Mouse (Mus musculus) liver, embryonic 16.5 days (tissue): ENCODE data around the gene Lactb. TPM values are rescaled to one million over a fixed set of nuclear protein-coding genes. Genes with fewer than 3 reads are reported as not detected.
A peak's percentile ranks its signal among the peaks of the same experiment; 100 is the strongest.

Experiments
- ATAC-seq: fragments of 200-750 bp; cut with Nextera tagmentation; 2 replicates; pipeline ENCODE4 v1.8.0; 2017; ENCODE audit warnings: low read depth, mild to moderate bottlenecking, moderate number of reproducible peaks, moderate library complexity
- H3K27ac ChIP-seq: fragments of 300-500 bp; sonication (generic); 2 replicates; pipeline ENCODE4 v1.5.1; 2014; ENCODE audit warnings: mild to moderate bottlenecking, low read length
- H3K27me3 ChIP-seq: fragments of 300-500 bp; sonication (generic); 2 replicates; pipeline ENCODE4 v1.6.1; 2014; ENCODE audit warnings: low read depth, low read length, mixed read lengths; ENCODE audit not compliant: control insufficient read depth, insufficient read depth
- H3K36me3 ChIP-seq: fragments of 300-500 bp; sonication (generic); 2 replicates; pipeline ENCODE4 v1.6.1; 2014; ENCODE audit warnings: mild to moderate bottlenecking; ENCODE audit not compliant: control insufficient read depth, insufficient read depth
- H3K4me1 ChIP-seq: fragments of 300-500 bp; sonication (generic); 2 replicates; pipeline ENCODE4 v1.6.1; 2014; ENCODE audit warnings: low read depth, low read length, mixed read lengths; ENCODE audit not compliant: control insufficient read depth
- H3K4me2 ChIP-seq: fragments of 300-500 bp; sonication (generic); 2 replicates; pipeline ENCODE4 v1.6.1; 2014; ENCODE audit warnings: low read depth, low read length, mixed read lengths
- H3K4me3 ChIP-seq: fragments of 300-500 bp; sonication (generic); 2 replicates; pipeline ENCODE4 v1.5.1; 2014; ENCODE audit warnings: low read depth, mild to moderate bottlenecking, low read length
- H3K9ac ChIP-seq: fragments of 300-500 bp; sonication (generic); 2 replicates; pipeline ENCODE4 v1.6.1; 2014; ENCODE audit warnings: low read depth, low read length
- H3K9me3 ChIP-seq: fragments of 300-500 bp; sonication (generic); replicated peaks from 2 replicates; pipeline ENCODE4 v1.6.1; 2016; ENCODE audit warnings: low read length; ENCODE audit not compliant: control insufficient read depth
- WGBS: fragments of 180-500 bp; shearing (Covaris S2); extraction: QIAGEN DNeasy Blood & Tissue Kit; methylation state at CpG from one replicate; pipeline ENCODE4 v1.1.7; 2014; ENCODE audit not compliant: insufficient replicate concordance; 5-methylcytosine and 5-hydroxymethylcytosine counted together
- polyA plus RNA-seq: library from polyadenylated mRNA; unstranded; fragments of >200 nt; fragmentation: Nextera tagmentation; extraction: Ambion mirVana; gene quantifications from 2 replicates; pipeline ENCODE4 v1.2.1, GENCODE M21; 2015

Lactb gene
- polyA plus RNA-seq, 1 experiment from 2014 or later = 4.4 TPM

DNA sequence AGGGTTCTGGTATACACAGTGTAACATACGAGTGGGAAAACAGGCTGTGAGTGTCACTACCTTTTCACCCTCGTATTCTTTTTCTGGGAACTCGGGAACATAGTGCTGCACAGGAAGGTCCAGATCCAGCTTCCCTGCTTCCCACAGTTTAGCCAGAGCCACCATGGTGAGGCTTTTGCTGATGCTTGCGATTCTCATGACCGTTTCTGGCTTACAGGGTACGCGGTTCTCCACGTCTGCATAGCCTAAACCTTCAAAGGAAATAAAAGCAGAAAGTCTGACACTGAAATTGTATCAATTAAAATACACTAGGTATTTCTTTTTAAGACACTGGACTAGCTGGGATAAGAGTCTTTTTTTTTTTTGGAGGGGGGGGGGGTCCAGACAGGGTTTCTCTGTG, 4.2 kb downstream of the Lactb start:
- Histone ChIP-seq H3K27me3 (no peaks in the 10 kb centered on the region), H3K27ac (no peak overlapping the region), H3K4me1 (peaks cover 6% of the 10 kb centered on the region), H3K9ac (no peak overlapping the region), H3K36me3 (peaks cover 7% of the 10 kb centered on the region; the same call in 1 of the 2 replicates), H3K4me3 (no peak overlapping the region), H3K4me2 (no peak overlapping the region), H3K9me3 (no peaks in the 10 kb centered on the region)
- ATAC-seq = no peak
- 83% methylated on average over 8 of the region's 8 CpGs for WGBS

- peaks cover 7% of the 10 kb centered on the region; the same call in 1 of the 2 replicates for H3K36me3 ChIP-seq
- no peak overlapping the region for H3K9ac ChIP-seq
- H3K27me3 ChIP-seq = no peaks in the 10 kb centered on the region
- H3K4me2 ChIP-seq = no peak overlapping the region
- no peak overlapping the region for H3K27ac ChIP-seq
- ATAC-seq = no peak
- 82% methylated on average over 8 of the region's 8 CpGs for WGBS
- no peaks in the 10 kb centered on the region for H3K4me1 ChIP-seq
- no peak overlapping the region for H3K4me3 ChIP-seq
- no peaks in the 10 kb centered on the region for H3K9me3 ChIP-seq
Measured at GRCm38 (mm10) chr9:66967492-66967891, 7.8 kb downstream of the Lactb start.

DNA sequence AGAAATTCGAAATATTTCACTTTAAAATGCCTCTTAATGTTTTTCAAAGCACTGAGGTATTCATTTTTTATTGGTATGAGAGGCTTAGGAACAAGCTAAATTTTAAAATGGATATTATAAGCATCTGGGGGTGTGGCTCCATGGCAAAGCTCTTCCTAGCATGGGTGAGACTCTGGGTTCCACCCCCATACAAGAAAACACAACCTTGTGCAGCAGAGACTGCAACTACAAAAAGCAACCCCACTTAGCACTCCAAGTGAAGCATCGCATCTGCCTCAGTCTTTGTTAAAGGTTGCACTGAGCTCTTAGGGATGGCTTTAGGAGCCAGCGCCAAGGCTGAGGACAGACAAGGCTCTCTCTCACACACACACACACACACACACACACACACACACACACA, 13.8 kb downstream of the Lactb start:
- 67% methylated on average over 3 of the region's 3 CpGs for WGBS
- no peaks in the 10 kb centered on the region for H3K4me1 ChIP-seq
- ATAC-seq = no peak
- H3K4me3 ChIP-seq = no peak overlapping the region
- no peaks in the 10 kb centered on the region for H3K27me3 ChIP-seq
- H3K4me2 ChIP-seq = no peak overlapping the region
- H3K9ac ChIP-seq = no peak overlapping the region
- no peak overlapping the region for H3K27ac ChIP-seq
- no peaks in the 10 kb centered on the region for H3K36me3 ChIP-seq
- H3K9me3 ChIP-seq = no peaks in the 10 kb centered on the region

GRCm38 (mm10) chr9:66957451-66957850, 17.8 kb downstream of the Lactb start:
- Histone ChIP-seq H3K27ac (no peak overlapping the region), H3K4me3 (no peak overlapping the region), H3K4me2 (no peak overlapping the region), H3K27me3 (no peaks in the 10 kb centered on the region), H3K9ac (no peak overlapping the region), H3K9me3 (no peaks in the 10 kb centered on the region), H3K4me1 (no peaks in the 10 kb centered on the region), H3K36me3 (no peaks in the 10 kb centered on the region)
- no peak for ATAC-seq
- 90% methylated on average over 3 of the region's 3 CpGs for WGBS

DNA sequence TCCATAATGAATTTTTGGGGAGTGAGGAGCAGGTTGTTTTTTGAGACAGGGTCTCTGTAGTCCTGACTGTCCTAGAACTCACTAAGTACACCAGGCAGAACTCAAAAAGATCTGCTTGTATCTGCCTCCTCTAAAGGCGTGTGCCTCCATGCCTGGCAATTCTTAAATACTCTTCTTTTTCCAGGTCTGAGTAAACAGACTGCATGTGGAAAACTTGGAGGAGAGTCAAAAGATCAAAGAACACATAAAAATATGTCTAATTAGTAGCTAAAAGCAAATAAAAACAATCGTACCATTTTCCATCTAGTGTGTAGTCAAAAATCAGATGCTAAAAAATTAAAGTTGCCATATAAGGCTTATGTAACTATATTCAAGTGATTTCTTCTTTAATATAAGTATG, 22.4 kb downstream of the Lactb start:
- Histone ChIP-seq H3K4me1 (no peaks in the 10 kb centered on the region), H3K27ac (no peak overlapping the region), H3K36me3 (peaks cover 8% of the 10 kb centered on the region), H3K4me2 (no peak overlapping the region), H3K27me3 (no peaks in the 10 kb centered on the region), H3K4me3 (no peak overlapping the region), H3K9me3 (no peaks in the 10 kb centered on the region), H3K9ac (no peak overlapping the region)
- no peak for ATAC-seq
- WGBS = 59% methylated on average over 2 of the region's 2 CpGs

DNA sequence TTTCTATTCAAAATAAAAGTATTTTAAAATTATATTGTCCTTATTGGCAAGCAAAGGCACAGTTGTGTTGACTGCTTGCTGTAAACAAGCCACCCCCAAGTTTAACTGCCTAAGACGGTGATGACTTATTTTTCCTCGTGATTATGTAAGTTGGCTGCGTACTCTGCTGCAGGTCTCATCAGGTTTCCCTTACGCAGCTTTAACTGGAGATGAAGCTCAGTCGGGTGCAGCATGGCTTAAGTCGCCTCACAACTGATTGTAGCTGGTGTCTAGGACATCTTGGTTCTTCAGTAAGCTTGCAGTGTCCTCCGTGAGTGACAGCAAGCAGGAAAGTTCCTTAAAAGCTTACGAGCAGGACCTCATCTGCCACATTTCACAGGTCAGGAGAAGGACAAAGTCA, 23.0 kb downstream of the Lactb start:
- Histone ChIP-seq H3K9ac (no peak overlapping the region), H3K4me3 (no peak overlapping the region), H3K36me3 (peaks cover 10% of the 10 kb centered on the region), H3K4me2 (no peak overlapping the region), H3K27ac (no peak overlapping the region), H3K4me1 (no peaks in the 10 kb centered on the region; the same call in 1 of the 2 replicates), H3K9me3 (no peaks in the 10 kb centered on the region), H3K27me3 (no peaks in the 10 kb centered on the region)
- ATAC-seq = no peak
- WGBS = 69% methylated on average over 8 of the region's 8 CpGs

GRCm38 (mm10) chr9:66948536-66948935, 26.7 kb downstream of the Lactb start:
- ATAC-seq = no peak
- H3K9ac ChIP-seq = no peak overlapping the region
- WGBS = 89% methylated on average over 2 of the region's 2 CpGs
- no peaks in the 10 kb centered on the region for H3K27me3 ChIP-seq
- H3K4me1 ChIP-seq = peaks cover 7% of the 10 kb centered on the region
- H3K36me3 ChIP-seq = peaks cover 10% of the 10 kb centered on the region
- no peaks in the 10 kb centered on the region for H3K9me3 ChIP-seq
- H3K4me3 ChIP-seq = no peak overlapping the region
- no peak overlapping the region for H3K27ac ChIP-seq
- no peak overlapping the region for H3K4me2 ChIP-seq

- Histone ChIP-seq H3K27ac (peak within 1 kb of the TSS; percentile 94), H3K9me3 (no peaks in the 10 kb centered on the region), H3K27me3 (no peaks in the 10 kb centered on the region), H3K4me1 (peaks cover 7% of the 10 kb centered on the region), H3K36me3 (peaks cover 10% of the 10 kb centered on the region), H3K4me2 (peak within 1 kb of the TSS; percentile 92), H3K9ac (peak within 1 kb of the TSS; percentile 96), H3K4me3 (peak within 1 kb of the TSS; percentile 99)
- WGBS = under 1% methylated on average over 75 of the region's 77 CpGs
- peak; percentile 99 for ATAC-seq
Measured at GRCm38 (mm10) chr9:66945647-66946641, 29.3 kb downstream of the Lactb start, which contains the start of gene Rps27l. Rps27l (plus strand) TSS chr9:66946086.

- WGBS = 18% methylated on average over 4 of the region's 4 CpGs
- H3K36me3 ChIP-seq = peaks cover 10% of the 10 kb centered on the region
Measured at GRCm38 (mm10) chr9:66945161-66945560, 30.1 kb downstream of the Lactb start.

More at GRCm38 (mm10) chr9:66945161-66945560, 30.1 kb downstream of the Lactb start:
- Histone ChIP-seq H3K4me1 (peaks cover 7% of the 10 kb centered on the region), H3K27ac (peak overlapping the region; percentile 94), H3K9me3 (no peaks in the 10 kb centered on the region), H3K9ac (peak overlapping the region; percentile 81), H3K4me3 (peak overlapping the region; percentile 99), H3K4me2 (peak overlapping the region; percentile 92), H3K27me3 (no peaks in the 10 kb centered on the region)
- no peak for ATAC-seq
